Mouse (Mus musculus): ENCODE data around the gene P2ry10b.

P2ry10b gene

GRCm38 (mm10) chrX:107148681-107149080, at the start of gene P2ry10b:
P2ry10b (plus strand) TSS chrX:107148927.
- no peak for DNase-seq (ENCODE audit: inconsistent ontology term)

DNA sequence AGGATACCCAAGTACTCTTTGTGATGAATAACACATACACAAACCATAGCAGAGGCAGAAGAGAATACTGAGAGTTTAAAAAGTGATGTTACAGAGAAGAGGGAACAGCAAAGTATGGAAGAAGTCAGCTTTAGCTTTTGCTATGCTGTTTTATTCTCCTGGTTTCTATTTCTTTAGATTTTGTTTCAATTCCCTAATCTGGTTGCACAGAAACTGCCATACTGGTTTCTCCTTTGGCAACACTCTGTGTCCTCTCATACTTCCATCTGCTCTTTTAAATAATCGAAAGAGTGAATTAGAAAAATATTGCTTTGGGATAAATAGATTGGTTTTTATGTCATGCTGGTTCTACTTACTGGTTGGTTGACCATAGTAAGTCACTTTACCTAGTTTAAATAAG, 32.4 kb upstream of the P2ry10b start:
- DNase-seq (ENCODE audit: inconsistent ontology term), result no peak

GRCm38 (mm10) chrX:107116987-107117386, 31.7 kb upstream of the P2ry10b start:
- no peak for DNase-seq (ENCODE audit: inconsistent ontology term)

DNA sequence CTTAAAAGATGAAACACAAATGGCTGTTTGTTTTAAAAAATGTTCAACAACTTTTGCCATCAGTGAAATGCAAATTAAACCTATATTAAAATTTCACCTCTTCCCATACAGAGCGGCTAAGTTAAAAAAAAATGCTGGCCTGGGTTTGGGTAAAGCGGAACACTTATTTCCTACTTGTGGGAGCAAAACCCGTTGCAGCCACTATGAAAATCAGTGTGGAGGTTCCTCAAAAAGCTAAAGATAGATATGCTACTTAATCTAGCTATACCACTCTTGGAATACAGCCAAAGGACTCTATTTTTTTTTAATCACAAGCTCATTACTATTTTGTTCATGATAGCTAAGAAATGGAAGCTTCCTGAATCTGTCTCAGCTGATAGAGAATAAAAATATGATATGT, 5.5 kb upstream of the P2ry10b start:
- DNase-seq (ENCODE audit: inconsistent ontology term), result no peak

DNA sequence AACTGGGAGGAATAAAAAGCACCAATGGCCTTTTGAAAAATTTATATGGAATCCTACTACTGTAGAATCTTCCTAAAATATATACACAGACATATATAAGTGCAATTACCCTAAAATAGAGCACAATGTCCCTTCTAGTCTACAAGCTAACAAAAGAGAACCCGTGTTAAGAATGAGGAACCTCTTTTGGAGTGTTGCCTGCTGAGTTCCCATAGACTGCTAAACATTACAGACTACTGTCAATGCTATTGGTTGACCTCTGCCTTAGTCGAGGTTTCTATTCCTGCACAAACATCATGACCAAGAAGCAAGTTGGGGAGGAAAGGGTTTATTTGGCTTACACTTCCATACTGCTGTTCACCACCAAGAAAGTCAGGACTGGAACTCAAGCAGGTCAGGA, 4.8 kb upstream of the P2ry10b start:
- DNase-seq (ENCODE audit: inconsistent ontology term), result no peak

- DNase-seq (ENCODE audit: inconsistent ontology term), result no peak
These were observed 765 bp downstream of the P2ry10b start for GRCm38 (mm10) chrX:107149391-107149993.

- no peak for DNase-seq (ENCODE audit: inconsistent ontology term)
These were observed 1.3 kb downstream of the P2ry10b start for GRCm38 (mm10) chrX:107150027-107150426.

- DNase-seq (ENCODE audit: inconsistent ontology term), result peak; percentile 9
These were observed 2.2 kb downstream of the P2ry10b start for GRCm38 (mm10) chrX:107150752-107151515.

DNA sequence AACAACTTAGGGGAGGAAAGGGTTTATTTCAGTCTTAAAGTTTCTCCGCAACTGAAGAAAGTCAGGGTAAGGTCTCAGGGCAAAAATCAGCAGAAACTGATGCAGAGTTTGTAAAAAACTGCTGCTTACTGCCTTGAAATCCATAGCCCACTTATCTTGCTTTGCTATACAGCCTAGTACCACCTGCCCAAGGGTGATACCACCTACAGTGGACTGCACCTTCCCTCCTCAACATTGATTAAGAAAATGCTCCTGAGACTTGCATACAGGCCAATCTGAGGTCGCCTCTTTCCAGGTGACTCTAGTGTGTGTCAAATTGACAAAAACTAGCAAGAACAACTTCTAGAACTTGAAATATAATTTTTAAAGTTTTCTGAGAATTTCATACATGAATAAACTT, 7.3 kb downstream of the P2ry10b start:
- DNase-seq (ENCODE audit: inconsistent ontology term), result no peak

GRCm38 (mm10) chrX:107160496-107160895, 11.8 kb downstream of the P2ry10b start:
- no peak for DNase-seq (ENCODE audit: inconsistent ontology term)

GRCm38 (mm10) chrX:107168281-107168680, 19.6 kb downstream of the P2ry10b start:
- DNase-seq (ENCODE audit: inconsistent ontology term), result peak; percentile 4

GRCm38 (mm10) chrX:107169128-107169527, 20.4 kb downstream of the P2ry10b start:
- no peak for DNase-seq (ENCODE audit: inconsistent ontology term)

- DNase-seq (ENCODE audit: inconsistent ontology term), result no peak
These were observed 30.0 kb downstream of the P2ry10b start for GRCm38 (mm10) chrX:107178742-107179141.

DNA sequence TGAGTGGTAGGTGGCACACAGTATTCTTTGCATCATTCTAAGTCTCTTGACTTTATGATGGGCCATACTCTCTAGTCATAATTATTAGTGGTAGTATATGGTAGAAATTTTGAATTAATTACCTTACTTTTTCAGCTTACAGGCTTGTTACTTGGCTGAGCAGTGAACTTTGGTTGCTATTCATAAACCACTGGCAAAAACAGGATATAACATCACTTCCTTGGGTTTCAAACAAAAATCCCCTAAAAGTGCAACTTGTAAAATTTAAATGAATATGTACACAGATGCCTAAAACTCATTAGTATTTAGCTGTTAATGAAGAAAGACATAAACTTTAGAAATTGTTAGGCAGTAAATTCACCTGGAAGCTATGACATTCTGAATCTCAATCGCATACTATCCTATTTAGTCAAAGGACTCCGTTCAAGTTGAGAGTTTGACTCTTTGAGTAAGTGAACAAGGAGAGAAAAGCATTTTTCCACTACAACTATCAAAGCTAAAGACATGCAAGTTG, 68.9 kb downstream of the P2ry10b start:
- no peak for DNase-seq (ENCODE audit: inconsistent ontology term)

Measured in Muller cell, postnatal 12 days (primary cell).